Mouse (Mus musculus) embryo, embryonic 11 days (tissue): Measurements from ENCODE around the gene Cacna1s.

Experiments
- DNase-seq: peaks from one replicate; pipeline ENCODE4 v3.0.0-alpha.2; 2015

Cacna1s gene

DNA sequence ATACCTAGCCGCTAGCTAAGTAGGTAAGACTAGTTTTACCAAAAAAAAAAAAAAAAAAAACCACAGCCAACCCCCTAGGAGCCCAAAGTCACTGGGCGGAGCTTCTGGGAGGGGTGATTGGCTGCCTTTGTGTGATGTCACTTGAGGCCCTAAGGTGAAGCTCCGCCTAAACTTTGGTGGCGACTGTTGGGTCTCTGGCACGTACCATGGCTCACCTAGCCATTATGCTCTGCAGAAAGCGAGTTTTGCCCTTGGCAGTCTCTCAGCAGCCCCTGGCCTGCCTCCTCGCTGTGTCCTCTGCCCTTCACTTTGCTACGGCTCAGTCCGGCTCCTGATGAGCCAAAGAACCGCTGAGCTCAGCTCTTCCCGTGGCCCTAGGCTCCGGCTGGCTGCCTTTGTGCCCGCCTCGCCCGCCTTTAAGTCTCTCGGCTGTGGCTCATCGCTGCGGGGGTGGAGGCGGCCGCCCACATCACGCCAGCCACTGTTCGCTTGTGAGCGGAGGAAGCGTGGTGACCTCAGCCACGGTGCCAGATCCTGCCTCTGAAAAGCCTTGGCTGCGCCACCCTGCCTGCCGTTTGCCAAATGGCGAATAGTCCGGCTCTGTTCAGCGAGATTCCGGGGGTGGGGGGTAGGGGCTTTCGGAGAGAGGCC is 87.6 kb downstream of the Cacna1s start:
- DNase-seq, result peak; percentile 91

GRCm38 (mm10) chr1:136141176-136141950 is 88.8 kb downstream of the Cacna1s start:
- DNase-seq, result no peak

DNA sequence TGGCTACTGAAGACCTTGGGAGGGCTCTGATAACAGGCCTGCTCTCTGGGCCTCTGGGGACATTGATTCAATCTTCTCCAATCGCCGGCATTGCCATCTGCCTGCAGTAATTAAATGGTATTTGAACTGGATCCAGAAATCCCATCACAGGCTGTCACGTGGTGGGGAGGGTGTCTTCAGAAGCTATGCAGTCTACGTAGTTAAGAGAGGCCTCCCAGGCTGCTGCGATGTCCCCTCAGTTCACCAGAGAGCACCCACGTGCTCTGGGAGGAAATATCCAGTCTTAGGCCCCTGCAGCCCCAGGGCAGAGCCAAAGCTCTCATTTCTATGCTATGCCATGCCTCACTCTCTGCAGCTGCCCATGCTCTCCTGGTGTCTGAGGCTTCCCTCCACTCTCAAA is 89.8 kb downstream of the Cacna1s start:
- DNase-seq, result no peak

GRCm38 (mm10) chr1:136143514-136143913 is 91.0 kb downstream of the Cacna1s start:
- no peak for DNase-seq

DNA sequence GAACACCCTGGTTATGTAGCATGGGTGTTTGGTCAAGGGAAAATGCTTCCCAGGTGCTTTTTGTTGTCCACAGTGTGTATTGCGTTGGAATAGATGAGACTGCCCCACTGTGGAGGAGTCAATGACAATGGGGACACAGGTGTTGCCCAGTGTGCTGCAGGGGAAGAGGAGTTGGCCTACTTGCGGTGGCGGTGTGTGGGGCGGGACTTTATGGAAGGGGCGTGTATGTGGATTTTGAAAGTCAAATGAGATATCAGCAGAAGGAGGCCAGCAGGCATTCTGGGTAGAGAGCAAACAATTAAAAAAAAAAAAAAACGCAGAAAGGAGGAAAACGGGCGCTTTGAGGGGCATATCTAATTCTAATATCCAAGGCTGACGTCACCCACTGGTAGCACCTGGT is 97.2 kb downstream of the Cacna1s start:
- DNase-seq, result no peak

DNA sequence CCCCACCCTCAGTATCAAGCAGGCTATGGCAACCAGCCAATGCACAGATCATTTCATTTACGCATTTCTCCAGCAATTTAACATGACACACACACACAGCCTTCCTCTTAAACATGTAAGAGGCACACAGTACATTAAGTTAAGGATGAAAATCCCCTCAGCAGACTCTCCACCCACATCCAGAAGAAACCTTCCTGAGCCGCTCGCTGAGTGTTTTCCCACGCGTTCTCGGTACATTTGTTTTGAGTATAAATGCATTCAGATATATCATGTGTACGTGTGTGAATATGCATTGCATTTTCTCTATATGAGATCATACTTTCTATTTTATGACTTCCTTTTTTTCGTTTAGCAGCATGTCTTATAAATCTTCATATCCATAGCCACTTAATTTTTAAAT is 98.8 kb downstream of the Cacna1s start:
- no peak for DNase-seq

DNA sequence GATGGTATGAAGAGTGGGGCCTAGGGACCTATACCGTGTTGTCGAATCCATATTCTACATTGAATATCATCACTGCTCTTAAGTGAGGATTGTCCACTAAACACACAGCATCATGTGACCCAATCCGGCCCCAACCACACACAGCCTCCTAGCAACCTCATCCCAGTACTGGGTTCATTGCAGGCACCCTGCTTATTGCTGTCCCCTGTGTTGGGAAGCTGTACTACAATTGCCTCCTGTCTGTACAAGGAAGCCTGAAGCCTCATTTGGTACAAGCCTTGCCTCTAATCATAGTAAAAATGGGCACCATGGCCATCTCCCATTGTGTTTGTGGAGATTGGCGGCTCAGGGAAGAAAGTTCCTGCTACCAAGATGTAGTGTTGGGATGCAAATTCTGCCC is 103.8 kb downstream of the Cacna1s start:
- no peak for DNase-seq

GRCm38 (mm10) chr1:136156951-136157350 is 104.4 kb downstream of the Cacna1s start:
- no peak for DNase-seq

- DNase-seq, result no peak
These were observed 107.3 kb downstream of the Cacna1s start for GRCm38 (mm10) chr1:136159830-136160229.

DNA sequence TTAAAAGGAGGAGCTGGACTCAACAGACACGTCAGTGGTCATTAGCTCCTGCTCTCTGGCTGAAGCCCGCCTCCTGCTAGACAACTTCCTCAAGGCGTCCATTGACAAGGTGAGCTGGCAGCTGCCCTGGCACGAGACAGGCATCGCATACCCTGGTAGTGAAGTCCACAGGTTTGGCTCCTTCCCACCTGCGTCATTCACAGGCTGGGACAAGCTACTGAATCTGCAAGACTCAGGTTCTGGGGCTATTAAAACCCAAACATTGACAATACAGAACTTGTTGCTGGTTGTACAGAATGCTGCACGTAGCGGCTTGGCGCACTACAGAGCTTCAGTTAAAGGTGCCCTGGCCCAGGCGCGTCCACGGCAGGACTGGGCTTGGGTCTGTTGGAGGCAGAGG is 107.7 kb downstream of the Cacna1s start:
- DNase-seq, result no peak

DNA sequence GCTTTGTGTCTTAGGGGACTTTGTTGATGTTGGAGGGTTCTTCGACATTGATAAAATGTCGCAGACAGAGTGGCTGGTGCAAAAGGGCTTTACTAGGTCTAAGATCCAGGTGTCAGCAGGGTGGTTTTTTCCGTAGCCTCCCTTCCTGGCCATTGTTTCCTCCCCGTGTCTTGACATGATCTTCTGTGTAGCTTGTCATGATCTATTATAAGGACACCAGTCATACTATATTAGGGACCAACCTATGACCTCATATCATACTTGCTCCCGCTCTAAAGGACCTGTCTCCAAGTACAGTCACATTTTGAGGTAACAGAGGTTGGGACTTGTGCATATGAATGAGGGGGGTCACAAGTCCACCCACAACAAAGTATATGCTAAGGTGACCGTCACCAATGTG is 108.4 kb downstream of the Cacna1s start:
- DNase-seq, result no peak

DNA sequence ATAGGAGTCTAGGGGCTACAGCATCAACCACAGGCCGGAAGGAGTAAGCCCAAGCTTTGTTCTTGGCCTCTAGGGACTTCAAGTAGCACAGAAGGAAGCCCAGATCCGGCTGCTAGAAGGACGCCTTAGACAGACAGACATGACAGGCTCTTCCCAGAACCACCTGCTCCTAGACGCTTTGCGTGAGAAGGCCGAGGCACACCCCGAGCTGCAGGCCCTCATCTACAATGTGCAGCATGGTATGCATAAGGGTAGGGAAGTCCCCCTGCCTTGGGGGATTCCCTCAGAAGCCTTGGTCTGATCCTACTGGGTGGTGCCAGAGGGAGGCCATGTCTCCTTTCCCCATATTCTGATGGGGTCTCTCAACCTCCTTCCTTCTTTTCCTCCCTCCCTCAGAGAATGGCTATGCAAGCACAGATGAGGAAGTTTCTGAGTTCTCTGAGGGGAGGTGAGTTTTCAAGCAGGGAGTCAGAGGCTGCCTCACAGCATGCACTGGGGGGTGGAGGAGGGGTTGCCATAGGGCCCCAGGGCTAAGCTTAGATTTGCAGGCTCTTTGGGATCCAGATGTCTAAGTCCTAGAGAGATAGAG is 108.9 kb downstream of the Cacna1s start:
- no peak for DNase-seq

DNA sequence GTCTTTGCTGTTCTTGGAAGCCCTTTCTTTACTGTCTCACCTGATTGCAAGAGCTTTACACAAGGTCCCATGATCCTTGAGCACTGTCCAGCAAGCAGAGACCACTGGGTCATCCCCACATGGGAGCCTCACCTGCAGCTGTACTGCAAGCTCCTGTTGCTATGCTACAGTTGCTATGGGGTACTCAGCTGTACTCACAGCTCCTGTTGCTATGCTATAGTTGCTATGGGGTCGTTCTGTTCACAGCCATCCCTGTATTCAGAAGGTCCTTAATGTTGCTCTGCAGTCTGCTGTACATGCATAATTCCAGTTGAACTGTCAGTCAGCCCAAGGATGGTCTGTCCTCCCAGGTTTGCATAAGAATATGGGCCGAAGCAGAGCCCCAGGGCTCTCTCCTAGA is 112.9 kb downstream of the Cacna1s start:
- DNase-seq, result peak; percentile 11

DNA sequence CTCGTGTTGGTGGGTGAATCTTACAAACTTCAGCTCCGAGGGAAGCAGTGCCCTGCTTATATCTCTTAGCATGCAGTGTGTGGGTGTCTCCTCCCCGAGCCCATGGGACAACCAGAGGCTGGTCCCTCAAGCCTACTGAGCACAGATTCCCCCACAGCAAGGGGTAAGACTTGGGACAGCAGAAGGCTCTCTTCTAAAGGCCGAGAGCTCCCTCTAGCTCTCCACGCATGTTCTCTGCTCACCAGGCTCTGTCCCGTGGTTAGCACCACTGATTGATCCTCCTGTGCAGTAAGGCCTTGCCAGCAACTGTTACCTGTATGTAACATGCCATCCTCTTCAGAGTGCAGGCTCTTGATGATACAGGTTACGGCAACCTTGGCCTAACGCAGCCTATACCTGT is 115.1 kb downstream of the Cacna1s start:
- peak; percentile 34 for DNase-seq
